Mouse (Mus musculus) gastrocnemius, postnatal 14 days (tissue): ENCODE results near the gene Rhou. TPM values are rescaled to one million over a fixed set of nuclear protein-coding genes. Genes with fewer than 3 reads are reported as not detected.

Source experiments
- DNase-seq: peaks from one replicate; pipeline ENCODE4 v3.0.0; 2021; ENCODE audit warnings: mixed read lengths
- intact Hi-C: fragments of 180-260 bp; cut with DNase I; formaldehyde crosslinking; loops from one replicate; pipeline ENCODE4 v1.15.1; 2025; ENCODE audit warnings: low total_unique reads
- total RNA-seq, 2 experiments: library from RNA; stranded (reverse); gene quantifications; 2 replicates each; pipeline ENCODE4 v1.2.3; 2021

Rhou gene
- total RNA-seq, 2 experiments from 2014 or later = 3.9 to 4.9 TPM

- DNase-seq = no peak
- intact Hi-C loops = no loop called here
These were observed 31.1 kb downstream of the Rhou start for GRCm38 (mm10) chr8:123684806-123685205.

GRCm38 (mm10) chr8:123685477-123685876, 31.7 kb downstream of the Rhou start:
- DNase-seq = no peak
- intact Hi-C loops = no loop called here

- no peak for DNase-seq
- intact Hi-C loops = no loop called here
These were observed 34.1 kb downstream of the Rhou start for GRCm38 (mm10) chr8:123687826-123688225.

GRCm38 (mm10) chr8:123692165-123692962, 38.6 kb downstream of the Rhou start:
- no peak for DNase-seq
- intact Hi-C loops = no loop called here

- intact Hi-C loops = no loop called here
These were observed 42.4 kb downstream of the Rhou start for GRCm38 (mm10) chr8:123696167-123696566.

GRCm38 (mm10) chr8:123697329-123697728, 43.6 kb downstream of the Rhou start:
- intact Hi-C loops = no loop called here

More at GRCm38 (mm10) chr8:123696167-123696566, 42.4 kb downstream of the Rhou start:
- DNase-seq = no peak

GRCm38 (mm10) chr8:123700399-123701070, 46.8 kb downstream of the Rhou start:
- intact Hi-C loops = no loop called here

More at GRCm38 (mm10) chr8:123697329-123697728, 43.6 kb downstream of the Rhou start:
- DNase-seq = no peak

GRCm38 (mm10) chr8:123701952-123702587, 48.3 kb downstream of the Rhou start:
- intact Hi-C loops = no loop called here
- peak; percentile 47 for DNase-seq

More at GRCm38 (mm10) chr8:123700399-123701070, 46.8 kb downstream of the Rhou start:
- DNase-seq = no peak

GRCm38 (mm10) chr8:123705376-123705775, 51.6 kb downstream of the Rhou start:
- intact Hi-C loops = no loop called here
- DNase-seq = no peak

- intact Hi-C loops = no loop called here
- DNase-seq = no peak
These were observed 53.4 kb downstream of the Rhou start for GRCm38 (mm10) chr8:123707137-123707536.

- DNase-seq = no peak
- intact Hi-C loops = no loop called here
These were observed 55.0 kb downstream of the Rhou start for GRCm38 (mm10) chr8:123708729-123709128.

GRCm38 (mm10) chr8:123710335-123710734, 56.6 kb downstream of the Rhou start:
- intact Hi-C loops = no loop called here
- no peak for DNase-seq

Other genes starting within 250 kb of the Rhou start
- gene Mc1r, start 246.8 kb upstream of the Rhou start, total RNA-seq = not detected
- under 1 TPM in 1 of 2 experiments, not detected in 1; 0.16 TPM for gene Tubb3, start 242.5 kb upstream of the Rhou start, total RNA-seq
- 10 to 100 TPM; 36.2 to 36.3 TPM for gene Def8, start 230.4 kb upstream of the Rhou start, total RNA-seq
- 10 to 100 TPM; 35.4 to 36.3 TPM for gene Afg3l1, start 176.0 kb upstream of the Rhou start, total RNA-seq
- not detected for gene Dbndd1, start 138.5 kb upstream of the Rhou start, total RNA-seq
- 1 to 10 TPM; 4.6 to 4.9 TPM for gene Gas8, start 135.1 kb upstream of the Rhou start, total RNA-seq
- gene Rab4a, start 152.1 kb downstream of the Rhou start, total RNA-seq = 10 to 100 TPM; 13.3 to 14.4 TPM
- gene Ccsap, start 206.3 kb downstream of the Rhou start, total RNA-seq = 1 to 10 TPM; 1.1 to 1.8 TPM
- over 10,000 TPM; 58,912 to 62,167 TPM for gene Acta1, start 240.8 kb downstream of the Rhou start, total RNA-seq